Mouse (Mus musculus): ENCODE data around the gene Mcpt2. TPM values are rescaled to one million over a fixed set of nuclear protein-coding genes. Genes with fewer than 3 reads are reported as not detected.
"Not testable (repeated sequence)": the region's sequence is repeated elsewhere in the genome, so short reads cannot be mapped to it uniquely, and the experiment has no call there.

The Mcpt2 gene
- polyA plus RNA-seq (2012; rRNA removed) = not detected in 2 replicates

- DNase-seq (ENCODE audit: low read depth) = not testable (repeated sequence)
These were observed at the start of gene Mcpt2 for GRCm38 (mm10) chr14:56041792-56042191. TSS of gene Mcpt2 (plus strand) at chr14:56042041.

GRCm38 (mm10) chr14:56013147-56013546 is 28.7 kb upstream of the Mcpt2 start:
- TF ChIP-seq CTCF (IDR thresholded peaks at IDR 0.05; ENCODE audit: borderline replicate concordance, extremely low read depth, insufficient read depth, insufficient read length) (no peak), POLR2A (IDR thresholded peaks at IDR 0.05; ENCODE audit: borderline replicate concordance, extremely low read depth, insufficient read depth, insufficient read length, poor library complexity, severe bottlenecking) (no peak)
- DNase-seq (ENCODE audit: low read depth) = no peak

DNA sequence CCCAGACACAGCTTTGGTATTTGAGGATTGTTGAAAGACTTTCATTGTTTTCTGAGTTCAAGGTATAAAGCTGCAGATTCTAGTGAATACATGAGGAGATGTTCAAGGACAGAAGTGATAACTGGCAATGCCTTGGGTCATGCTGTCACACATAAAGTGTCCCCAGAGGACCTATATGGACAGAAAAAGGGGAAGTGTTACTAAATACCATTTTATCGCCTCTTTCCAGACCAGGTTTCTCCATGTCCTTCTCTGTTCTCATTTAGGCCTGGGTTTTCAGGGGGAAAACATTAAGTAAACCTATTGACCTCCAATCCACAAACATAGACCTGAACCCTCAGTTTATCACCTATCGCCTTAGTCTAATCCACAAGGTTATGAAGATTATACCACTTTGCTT is 27.9 kb upstream of the Mcpt2 start:
- DNase-seq (ENCODE audit: low read depth) = no peak
- no peak for TF ChIP-seq POLR2A (IDR thresholded peaks at IDR 0.05; ENCODE audit: borderline replicate concordance, extremely low read depth, insufficient read depth, insufficient read length, poor library complexity, severe bottlenecking)
- no peak for TF ChIP-seq CTCF (IDR thresholded peaks at IDR 0.05; ENCODE audit: borderline replicate concordance, extremely low read depth, insufficient read depth, insufficient read length)

DNA sequence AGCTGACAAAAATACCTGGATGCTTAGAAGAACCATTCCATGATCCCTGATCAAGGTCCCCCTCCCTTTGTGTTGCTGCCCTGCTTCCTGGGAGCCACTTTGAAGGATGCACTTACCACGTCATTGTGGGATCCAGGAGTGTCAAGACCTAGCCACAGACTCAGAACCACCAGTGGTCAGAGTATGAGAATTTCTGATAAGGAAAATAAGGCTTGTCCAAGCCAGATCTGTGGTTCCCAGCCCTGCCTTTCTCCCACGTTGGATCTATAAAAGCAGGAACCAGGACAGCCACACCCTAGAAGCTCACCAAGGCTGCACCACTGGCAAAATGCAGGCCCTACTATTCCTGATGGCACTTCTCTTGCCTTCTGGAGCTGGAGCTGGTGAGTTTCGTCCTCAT is 24.2 kb upstream of the Mcpt2 start, which contains the start of gene Mcpt1:
TSS of gene Mcpt1 (plus strand) at position 301 of the 400 bp plus-strand sequence.
- not testable (repeated sequence) for DNase-seq (ENCODE audit: low read depth)

DNA sequence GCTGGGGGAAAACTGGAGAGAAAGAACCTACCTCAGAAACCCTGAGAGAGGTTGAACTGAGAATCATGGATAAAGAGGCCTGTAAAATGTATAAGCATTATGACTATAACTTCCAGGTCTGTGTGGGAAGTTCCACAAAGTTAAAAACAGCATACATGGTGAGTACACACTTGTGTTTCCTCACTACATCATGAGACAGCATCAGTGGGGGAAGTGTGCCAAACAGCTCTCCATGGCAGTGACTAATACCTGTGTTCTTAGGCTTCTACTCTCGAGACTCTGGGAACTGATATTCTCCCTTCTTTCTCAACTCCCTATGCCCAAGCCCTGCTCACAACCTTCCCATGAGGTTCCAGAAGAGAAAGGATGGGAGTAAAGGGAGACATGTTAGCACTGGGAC is 22.4 kb upstream of the Mcpt2 start:
- TF ChIP-seq CTCF (IDR thresholded peaks at IDR 0.05; ENCODE audit: borderline replicate concordance, extremely low read depth, insufficient read depth, insufficient read length) (no peak), POLR2A (IDR thresholded peaks at IDR 0.05; ENCODE audit: borderline replicate concordance, extremely low read depth, insufficient read depth, insufficient read length, poor library complexity, severe bottlenecking) (no peak)
- no peak for DNase-seq (ENCODE audit: low read depth)

- not testable (repeated sequence) for DNase-seq (ENCODE audit: low read depth)
These were observed 20.5 kb upstream of the Mcpt2 start for GRCm38 (mm10) chr14:56021305-56021704.

DNA sequence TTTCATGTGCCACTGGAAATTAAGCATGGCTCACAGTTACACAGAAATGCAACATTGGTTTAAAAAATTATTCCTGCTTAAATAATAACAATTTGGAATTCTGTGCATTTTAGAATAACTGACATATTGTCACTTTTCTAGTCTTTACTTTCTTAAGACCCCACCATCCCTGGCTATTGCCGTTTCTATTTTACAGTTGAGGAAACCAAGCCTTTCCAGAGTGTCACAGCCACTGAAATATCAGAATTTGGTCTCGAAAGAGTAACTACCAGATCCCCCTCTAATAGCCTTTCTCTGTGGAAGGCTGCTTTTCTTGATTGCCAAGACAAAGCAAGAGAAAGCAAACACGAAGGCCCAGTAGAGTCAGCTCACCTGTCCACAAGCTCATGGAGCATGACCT is 11.4 kb upstream of the Mcpt2 start, which contains the start of gene Mcpt9:
TSS of gene Mcpt9 (minus strand) at position 101 of the 400 bp plus-strand sequence.
- not testable (repeated sequence) for DNase-seq (ENCODE audit: low read depth)

DNA sequence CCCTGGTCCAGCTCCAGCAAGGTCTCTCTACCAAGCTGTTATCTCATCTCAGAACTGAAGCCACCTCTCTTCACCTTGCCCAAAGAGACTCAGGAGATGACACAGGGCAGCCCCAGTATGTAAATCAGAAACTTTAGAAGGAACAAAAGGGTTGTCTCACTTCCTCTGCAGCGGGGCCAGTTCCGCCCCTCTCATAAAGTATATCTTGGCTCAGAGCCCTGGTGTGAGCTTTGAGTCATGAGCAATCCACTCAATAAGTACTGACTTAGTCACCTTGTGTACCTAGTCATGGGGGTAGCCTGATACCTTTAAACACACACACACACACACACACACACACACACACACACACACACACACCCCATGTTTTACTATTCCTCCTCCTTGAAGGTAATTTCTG is 7.4 kb upstream of the Mcpt2 start:
- TF ChIP-seq CTCF (IDR thresholded peaks at IDR 0.05; ENCODE audit: borderline replicate concordance, extremely low read depth, insufficient read depth, insufficient read length) = no peak
- no peak for TF ChIP-seq POLR2A (IDR thresholded peaks at IDR 0.05; ENCODE audit: borderline replicate concordance, extremely low read depth, insufficient read depth, insufficient read length, poor library complexity, severe bottlenecking)
- DNase-seq (ENCODE audit: low read depth) = no peak

- no peak for DNase-seq (ENCODE audit: low read depth)
- TF ChIP-seq CTCF (IDR thresholded peaks at IDR 0.05; ENCODE audit: borderline replicate concordance, extremely low read depth, insufficient read depth, insufficient read length) (no peak), POLR2A (IDR thresholded peaks at IDR 0.05; ENCODE audit: borderline replicate concordance, extremely low read depth, insufficient read depth, insufficient read length, poor library complexity, severe bottlenecking) (no peak)
These were observed 13.6 kb downstream of the Mcpt2 start for GRCm38 (mm10) chr14:56055408-56055807.

GRCm38 (mm10) chr14:56057722-56058121 is 15.9 kb downstream of the Mcpt2 start:
- no peak for TF ChIP-seq CTCF (IDR thresholded peaks at IDR 0.05; ENCODE audit: borderline replicate concordance, extremely low read depth, insufficient read depth, insufficient read length)
- TF ChIP-seq POLR2A (IDR thresholded peaks at IDR 0.05; ENCODE audit: borderline replicate concordance, extremely low read depth, insufficient read depth, insufficient read length, poor library complexity, severe bottlenecking) = no peak
- DNase-seq (ENCODE audit: low read depth) = no peak

DNA sequence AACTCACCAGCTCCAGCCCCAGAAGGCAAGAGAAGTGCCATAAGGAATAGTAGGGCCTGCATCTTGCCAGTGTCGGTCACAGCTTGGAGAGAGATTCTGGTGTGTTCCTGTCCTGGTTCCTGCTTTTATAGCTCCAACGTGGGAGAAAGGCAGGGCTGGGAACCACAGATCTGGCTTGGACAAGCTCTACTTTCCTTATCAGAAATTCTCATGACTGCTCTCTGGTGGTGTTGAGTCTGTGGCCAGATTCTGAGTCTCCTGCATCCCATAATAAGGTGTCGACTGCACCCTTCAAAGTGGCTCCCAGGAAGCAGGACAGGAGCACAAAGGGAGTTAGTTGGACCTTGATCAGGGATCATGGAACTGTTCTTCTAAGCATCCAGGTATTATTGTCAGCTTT is 20.4 kb downstream of the Mcpt2 start, which contains the start of gene Mcpt4:
TSS of gene Mcpt4 (minus strand) at position 101 of the 400 bp plus-strand sequence.
- not testable (repeated sequence) for DNase-seq (ENCODE audit: low read depth)

GRCm38 (mm10) chr14:56082016-56082415 is 40.2 kb downstream of the Mcpt2 start:
- TF ChIP-seq POLR2A (IDR thresholded peaks at IDR 0.05; ENCODE audit: borderline replicate concordance, extremely low read depth, insufficient read depth, insufficient read length, poor library complexity, severe bottlenecking) (no peak), CTCF (IDR thresholded peaks at IDR 0.05; ENCODE audit: borderline replicate concordance, extremely low read depth, insufficient read depth, insufficient read length) (no peak)
- DNase-seq (ENCODE audit: low read depth) = peak; percentile 40

DNA sequence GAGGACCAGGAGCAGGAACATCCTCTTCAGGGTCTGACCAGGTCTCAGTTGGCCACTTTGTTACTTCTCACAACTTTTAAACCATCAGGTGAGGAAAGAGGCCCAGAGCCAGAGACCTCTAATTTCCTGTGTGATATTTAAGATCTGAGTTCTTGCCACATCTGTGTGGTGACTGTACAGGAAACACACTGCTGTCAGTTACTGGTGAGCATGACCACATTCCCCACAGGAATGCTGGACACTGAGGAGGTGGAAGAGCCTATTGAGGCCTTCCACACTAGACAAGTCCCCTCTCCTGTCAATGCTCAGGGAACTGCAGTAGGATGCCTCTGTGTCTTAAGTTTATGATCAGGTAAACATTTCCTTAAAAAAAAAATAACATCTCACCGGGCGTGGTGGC is 43.3 kb downstream of the Mcpt2 start, which contains the start of gene Mcpt8:
TSS of gene Mcpt8 (minus strand) at position 107 of the 400 bp plus-strand sequence.
- no peak for DNase-seq (ENCODE audit: low read depth)
- no peak for TF ChIP-seq CTCF (IDR thresholded peaks at IDR 0.05; ENCODE audit: borderline replicate concordance, extremely low read depth, insufficient read depth, insufficient read length)
- no peak for TF ChIP-seq POLR2A (IDR thresholded peaks at IDR 0.05; ENCODE audit: borderline replicate concordance, extremely low read depth, insufficient read depth, insufficient read length, poor library complexity, severe bottlenecking)

DNA sequence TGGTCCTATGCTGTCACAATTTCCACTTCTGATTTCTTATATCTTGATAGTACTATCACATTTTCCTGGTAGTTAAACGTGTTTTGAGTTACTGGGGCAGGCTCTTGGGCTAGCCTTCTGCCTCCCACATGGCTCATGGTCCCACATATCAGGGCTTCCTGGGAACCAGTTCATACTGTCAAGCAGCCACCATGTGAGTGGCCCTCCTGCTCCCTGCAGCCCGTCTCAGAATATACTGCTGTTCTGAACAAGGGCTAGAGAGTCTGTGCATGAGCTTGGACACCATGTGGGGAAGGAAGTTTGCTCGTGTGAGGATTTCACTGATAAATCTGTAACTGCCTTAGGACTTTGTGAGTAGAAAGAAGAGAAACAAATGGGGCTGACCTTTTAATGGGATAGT is 44.9 kb downstream of the Mcpt2 start:
- DNase-seq (ENCODE audit: low read depth) = no peak
- TF ChIP-seq CTCF (IDR thresholded peaks at IDR 0.05; ENCODE audit: borderline replicate concordance, extremely low read depth, insufficient read depth, insufficient read length) (no peak), POLR2A (IDR thresholded peaks at IDR 0.05; ENCODE audit: borderline replicate concordance, extremely low read depth, insufficient read depth, insufficient read length, poor library complexity, severe bottlenecking) (no peak)
